8 mouse cellular contexts compared by ENCODE assay signal in genomic region chr5:140872532-140873038, GRCm38 (mm10). TPM values are rescaled to one million over a fixed set of nuclear protein-coding genes. Genes with fewer than 3 reads are reported as not detected.
DNase-seq lines count a peak whose midpoint lies in the region; ATAC-seq and TF ChIP-seq lines count a peak whose summit lies in the region.

No protein-coding gene starts in this region.

- H3K27ac ChIP-seq in spleen, adult 2 months (ENCODE audit: insufficient read depth, low read length) = peak overlapping the region; percentile 89
- H3K27ac ChIP-seq in hindbrain, embryonic 14.5 days = no peak overlapping the region
- H3K27ac ChIP-seq in layer of hippocampus, adult 2 months = no peak overlapping the region

- H3K9ac ChIP-seq in hindbrain, embryonic 14.5 days = no peak overlapping the region

- no peak overlapping the region for H3K4me3 ChIP-seq in spleen, adult 2 months (ENCODE audit: extremely low read depth, insufficient read depth, insufficient read length)
- H3K4me3 ChIP-seq in hindbrain, embryonic 14.5 days (replicated peaks; ENCODE audit: low read length) = no peak overlapping the region
- H3K4me3 ChIP-seq in layer of hippocampus, adult 2 months = no peak overlapping the region

- H3K9me3 ChIP-seq in hindbrain, embryonic 14.5 days (ENCODE audit: control insufficient read depth, low read length) = no peaks in the 10 kb centered on the region

- H3K27me3 ChIP-seq in spleen, adult 2 months (ENCODE audit: control insufficient read depth, insufficient read depth, low read length) = no peaks in the 10 kb centered on the region
- H3K27me3 ChIP-seq in hindbrain, embryonic 14.5 days (ENCODE audit: control insufficient read depth, insufficient read depth, low read length) = 0 out of 2 replicates have a peak, but pooled peaks cover 5% of the 10 kb centered on the region

- peaks cover 34% of the 10 kb centered on the region for H3K36me3 ChIP-seq in spleen, adult 2 months (ENCODE audit: control insufficient read depth, insufficient read depth, low read length)
- H3K36me3 ChIP-seq in hindbrain, embryonic 14.5 days (replicated peaks; ENCODE audit: control insufficient read depth, insufficient read depth) = no peaks in the 10 kb centered on the region

- no peak for ATAC-seq in hindbrain, embryonic 14.5 days (ENCODE audit: low FRiP score)

- peak overlapping the region; percentile 20 for H3K4me2 ChIP-seq in hindbrain, embryonic 14.5 days (replicated peaks)

- WGBS in spleen, adult 2 months = 32% methylated on average over 11 of the region's 11 CpGs
- 27% methylated on average over 11 of the region's 11 CpGs for WGBS in hindbrain, embryonic 14.5 days

- no peaks in the 10 kb centered on the region; the same call in 1 of the 2 replicates for H3K4me1 ChIP-seq in spleen, adult 2 months (ENCODE audit: control insufficient read depth, insufficient read depth, insufficient read length)
- H3K4me1 ChIP-seq in hindbrain, embryonic 14.5 days (replicated peaks; ENCODE audit: control insufficient read depth, insufficient read depth, low read length) = peaks cover 12% of the 10 kb centered on the region; the same call in 1 of the 2 replicates

- peak; percentile 18; the same call in 1 of the 2 replicates for TF ChIP-seq POLR2A in spleen, adult 2 months (IDR thresholded peaks at IDR 0.05; ENCODE audit: low read depth, low read length)

- TF ChIP-seq CTCF in spleen, adult 2 months (IDR thresholded peaks at IDR 0.05; ENCODE audit: extremely low read depth, insufficient read depth, insufficient read length, insufficient replicate concordance) = no peak
- TF ChIP-seq CTCF in layer of hippocampus, adult 2 months (conservative IDR thresholded peaks at IDR 0.05) = no peak

- peak in 1 of 2 experiments; percentile 47 for DNase-seq in spleen, adult 2 months (ENCODE audit: low read depth in 1 of 2, low spot score in 2 of 2)
- no peak for DNase-seq in spleen, adult 12 weeks (ENCODE audit: low spot score)
- DNase-seq in hindbrain, embryonic 14.5 days (ENCODE audit: low spot score) = no peak
- peak; percentile 44 for DNase-seq in lung, postnatal 36 days
- DNase-seq in thymus, postnatal 25 days = peak; percentile 79
- no peak for DNase-seq in urinary bladder, adult 18-20 months (ENCODE audit: low spot score in 2 of 2)
- no peak for DNase-seq in layer of hippocampus, adult 2 months (ENCODE audit: low spot score in 2 of 2)
- no peak for DNase-seq in kidney, adult 18-20 months

RNA-seq across cellular contexts. Expression of gene Gna12, which starts 42.4 kb away (rescaled TPM):
- polyA plus RNA-seq in spleen, adult 2 months (2012; rRNA removed) = 66.8 and 67.9 TPM in 2 replicates
- 23.8 and 25.0 TPM in 2 replicates for polyA plus RNA-seq in hindbrain, embryonic 14.5 days (2014; fragmentation: Nextera tagmentation; extraction: Ambion mirVana)
- 10 to 100 TPM; 78.3 to 80.5 TPM for total RNA-seq in layer of hippocampus, adult 2 months (2021)

Comparison
In these comparisons a context has a peak if more than half of its experiments do, and no peak if none do; other contexts are left out.
1. DNase-seq: peak in lung, postnatal 36 days (single experiment) and thymus, postnatal 25 days (single experiment); none in spleen, adult 12 weeks (single experiment), hindbrain, embryonic 14.5 days (single experiment), urinary bladder, adult 18-20 months (0 of 2), layer of hippocampus, adult 2 months (0 of 2) and kidney, adult 18-20 months (single experiment).